8 mouse cellular contexts compared by ENCODE assay signal in genomic region chr11:98931513-98932292, GRCm38 (mm10). TPM values are rescaled to one million over a fixed set of nuclear protein-coding genes. Genes with fewer than 3 reads are reported as not detected.
A peak's percentile ranks its signal among the peaks of the same experiment; 100 is the strongest.
DNase-seq lines count a peak whose midpoint lies in the region; ATAC-seq lines count a peak whose summit lies in the region.

No protein-coding gene starts in this region.

- no peak overlapping the region for H3K4me3 ChIP-seq in hindbrain, embryonic 15.5 days
- H3K4me3 ChIP-seq in midbrain, embryonic 12.5 days: no peak overlapping the region

- no peak overlapping the region for H3K4me2 ChIP-seq in hindbrain, embryonic 15.5 days
- no peak overlapping the region for H3K4me2 ChIP-seq in midbrain, embryonic 12.5 days (replicated peaks)

- peaks cover 73% of the 10 kb centered on the region for H3K4me1 ChIP-seq in hindbrain, embryonic 15.5 days (replicated peaks)
- peaks cover 70% of the 10 kb centered on the region for H3K4me1 ChIP-seq in midbrain, embryonic 12.5 days

- ATAC-seq in hindbrain, embryonic 15.5 days (ENCODE audit: low FRiP score, low read depth): no peak
- ATAC-seq in midbrain, embryonic 12.5 days (ENCODE audit: low FRiP score, low read depth): no peak

- no peaks in the 10 kb centered on the region for H3K9me3 ChIP-seq in hindbrain, embryonic 15.5 days
- H3K9me3 ChIP-seq in midbrain, embryonic 12.5 days: no peaks in the 10 kb centered on the region

- 24% methylated on average over 7 of the region's 7 CpGs for WGBS in hindbrain, embryonic 15.5 days
- WGBS in midbrain, embryonic 12.5 days: 37% methylated on average over 7 of the region's 7 CpGs

- H3K27ac ChIP-seq in hindbrain, embryonic 15.5 days (replicated peaks): peak overlapping the region; percentile 65
- H3K27ac ChIP-seq in midbrain, embryonic 12.5 days (replicated peaks): peak overlapping the region; percentile 47; the same call in 1 of the 2 replicates

- peak; percentile 51 for DNase-seq in adrenal gland, postnatal 14 days
- DNase-seq in adrenal gland, postnatal 4 days (ENCODE audit: low spot score in 2 of 2): no peak
- DNase-seq in thymus, postnatal 14 days: peak; percentile 5
- DNase-seq in thymus, postnatal 4 days: no peak
- DNase-seq in T-cell, adult 2 months (ENCODE audit: low spot score): no peak
- no peak for DNase-seq in urinary bladder, postnatal 25 days (ENCODE audit: low spot score)

- no peaks in the 10 kb centered on the region for H3K27me3 ChIP-seq in hindbrain, embryonic 15.5 days
- H3K27me3 ChIP-seq in midbrain, embryonic 12.5 days: peaks cover 39% of the 10 kb centered on the region

- peak overlapping the region; percentile 1; the same call in 1 of the 2 replicates for H3K9ac ChIP-seq in hindbrain, embryonic 15.5 days
- 0 out of 2 replicates have a peak overlapping the region, but pooled peaks have one; percentile 7 for H3K9ac ChIP-seq in midbrain, embryonic 12.5 days (replicated peaks)

- no peaks in the 10 kb centered on the region for H3K36me3 ChIP-seq in hindbrain, embryonic 15.5 days
- H3K36me3 ChIP-seq in midbrain, embryonic 12.5 days: no peaks in the 10 kb centered on the region

RNA-seq across cellular contexts. Expression of gene Rara, which starts 4.1 kb away (rescaled TPM):
- total RNA-seq in adrenal gland, postnatal 14 days (2021): 24.5 and 29.3 TPM in 2 replicates
- total RNA-seq in adrenal gland, postnatal 4 days (2021): 10 to 100 TPM; 46.4 to 50.6 TPM
- polyA plus RNA-seq in hindbrain, embryonic 15.5 days (2015; fragmentation: Nextera tagmentation; extraction: Ambion mirVana): 11.4 and 16.8 TPM in 2 replicates
- polyA plus RNA-seq in midbrain, embryonic 12.5 days (2016; fragmentation: Nextera tagmentation; extraction: Ambion mirVana): 15.5 and 17.3 TPM in 2 replicates

RNA-seq across cellular contexts. Expression of gene Cdc6, which starts 24.1 kb away (rescaled TPM):
- 3.5 and 5.8 TPM in 2 replicates for total RNA-seq in adrenal gland, postnatal 14 days (2021)
- total RNA-seq in adrenal gland, postnatal 4 days (2021): 1 to 10 TPM; 7.5 to 9.1 TPM
- 5.5 and 6.0 TPM in 2 replicates for polyA plus RNA-seq in hindbrain, embryonic 15.5 days (2015; fragmentation: Nextera tagmentation; extraction: Ambion mirVana)
- polyA plus RNA-seq in midbrain, embryonic 12.5 days (2016; fragmentation: Nextera tagmentation; extraction: Ambion mirVana): 28.3 and 29.0 TPM in 2 replicates

RNA-seq across cellular contexts. Expression of gene Gjd3, which starts 51.1 kb away (rescaled TPM):
- total RNA-seq in adrenal gland, postnatal 14 days (2021): not detected in 2 replicates
- 1 to 10 TPM in 1 of 2 experiments, under 1 TPM in 1; 0.50 to 1.0 TPM for total RNA-seq in adrenal gland, postnatal 4 days (2021)
- polyA plus RNA-seq in hindbrain, embryonic 15.5 days (2015; fragmentation: Nextera tagmentation; extraction: Ambion mirVana): 1.8 and 3.1 TPM in 2 replicates
- polyA plus RNA-seq in midbrain, embryonic 12.5 days (2016; fragmentation: Nextera tagmentation; extraction: Ambion mirVana): 0.67 and 0.80 TPM in 2 replicates

Comparison
In these comparisons a context has a peak if more than half of its experiments do, and no peak if none do; other contexts are left out.
1. DNase-seq: peak in adrenal gland, postnatal 14 days (single experiment) and thymus, postnatal 14 days (single experiment); none in adrenal gland, postnatal 4 days (0 of 2), thymus, postnatal 4 days (single experiment), T-cell, adult 2 months (single experiment) and urinary bladder, postnatal 25 days (single experiment).